ENCODE assay signal across 8 mouse cellular contexts in genomic region chr13:14670342-14670741, GRCm38 (mm10). TPM values are rescaled to one million over a fixed set of nuclear protein-coding genes. Genes with fewer than 3 reads are reported as not detected.
DNase-seq lines count a peak whose midpoint lies in the region; ATAC-seq and TF ChIP-seq lines count a peak whose summit lies in the region.

No protein-coding gene starts in this region.

- DNase-seq in heart, postnatal 4 days, result peak; percentile 32
- DNase-seq in heart, postnatal 25 days (ENCODE audit: low spot score), result no peak
- peak; percentile 17 for DNase-seq in CH12.LX (ENCODE audit: extremely low read depth)
- DNase-seq in layer of hippocampus, adult 9-11 months, result peak; percentile 7
- peak; percentile 53 to 61 for DNase-seq in right cerebral cortex, postnatal 10 days (ENCODE audit: low spot score in 2 of 2)
- DNase-seq in thymus, postnatal 36 days, result no peak

- TF ChIP-seq CTCF in CH12.LX (conservative IDR thresholded peaks at IDR 0.05 in 1 of 2, IDR thresholded peaks at IDR 0.05 in 1 of 2; ENCODE audit: low read depth in 2 of 2, low read length in 2 of 2), result peak; percentile 24 to 65; a peak in 3 of 4 replicates
- TF ChIP-seq CTCF in cortical plate, adult 2 months (IDR thresholded peaks at IDR 0.05; ENCODE audit: extremely low read depth, insufficient read depth, low read length), result peak; percentile 37; the same call in 1 of the 2 replicates

- no peak for TF ChIP-seq POLR2A in CH12.LX (IDR thresholded peaks at IDR 0.05; ENCODE audit: low read depth, low read length)
- no peak for TF ChIP-seq POLR2A in cortical plate, adult 2 months (IDR thresholded peaks at IDR 0.05; ENCODE audit: extremely low read depth, insufficient read depth, low read length)

- intact Hi-C loops in heart, postnatal 25 days (cut with DNase I), result loop anchor here (5.0 kb wide), 1 partner anchor 1092 kb away; no protein-coding TSS in a partner anchor

- H3K9ac ChIP-seq in CH12.LX (ENCODE audit: insufficient read depth, low read depth), result no peak overlapping the region
- H3K9ac ChIP-seq in heart, embryonic 11.5 days (ENCODE audit: low read depth, low read length), result no peak overlapping the region

- no peak for TF ChIP-seq EP300 in CH12.LX (IDR thresholded peaks at IDR 0.05; ENCODE audit: low read length)

- dilution Hi-C loops in CH12.LX (cut with MboI; ENCODE audit: extremely low pct_ligation_motif_present, extremely low pct_unique_long_range_greater_than_20kb, low sequenced_read_pairs), result no loop called here

- no peaks in the 10 kb centered on the region for H3K27me3 ChIP-seq in CH12.LX (replicated peaks)
- H3K27me3 ChIP-seq in heart, embryonic 11.5 days (ENCODE audit: control insufficient read depth, insufficient read depth, low read length), result no peaks in the 10 kb centered on the region

- in situ Hi-C loops in CH12.LX (cut with MboI; ENCODE audit: low pct_ligation_motif_present, low pct_unique_long_range_greater_than_20kb, low sequenced_read_pairs), result loop anchor here (25.0 kb wide), 1 partner anchor 1092 kb away; no protein-coding TSS in a partner anchor

- H3K27ac ChIP-seq in CH12.LX (ENCODE audit: insufficient read depth, low read depth), result no peak overlapping the region
- no peak overlapping the region for H3K27ac ChIP-seq in cortical plate, adult 2 months (ENCODE audit: insufficient read depth, low read length)
- no peak overlapping the region for H3K27ac ChIP-seq in heart, embryonic 11.5 days (ENCODE audit: low read depth, low read length)

- H3K4me3 ChIP-seq in CH12.LX (replicated peaks in 1 of 3; ENCODE audit: low read depth in 2 of 3, low read length in 2 of 3, poor library complexity in 1 of 3), result no peak overlapping the region
- no peak overlapping the region for H3K4me3 ChIP-seq in cortical plate, adult 2 months (ENCODE audit: insufficient read depth, low read length)
- no peak overlapping the region for H3K4me3 ChIP-seq in heart, embryonic 11.5 days (ENCODE audit: low read depth, low read length)

- no peaks in the 10 kb centered on the region for H3K79me2 ChIP-seq in CH12.LX (replicated peaks; ENCODE audit: control insufficient read depth, extremely low read depth, insufficient read depth, poor library complexity, severe bottlenecking)

- ATAC-seq in heart, embryonic 11.5 days (replicated peaks; ENCODE audit: insufficient number of reproducible peaks, low FRiP score, low TSS enrichment), result no peak

- no peaks in the 10 kb centered on the region for H3K4me1 ChIP-seq in CH12.LX (ENCODE audit: control insufficient read depth in 1 of 2, insufficient read depth in 2 of 2)
- no peaks in the 10 kb centered on the region for H3K4me1 ChIP-seq in cortical plate, adult 2 months (ENCODE audit: control insufficient read depth, insufficient read depth, low read length)
- no peaks in the 10 kb centered on the region for H3K4me1 ChIP-seq in heart, embryonic 11.5 days (ENCODE audit: control insufficient read depth, insufficient read depth, low read length)

- WGBS in heart, embryonic 11.5 days (ENCODE audit: insufficient replicate concordance), result 34% methylated on average over 2 of the region's 2 CpGs

- peak; percentile 55 for TF ChIP-seq RAD21 in CH12.LX (IDR thresholded peaks at IDR 0.05; ENCODE audit: low read depth, low read length)

- H3K4me2 ChIP-seq in CH12.LX (ENCODE audit: insufficient read depth, low read depth, poor library complexity, severe bottlenecking), result no peak overlapping the region
- no peak overlapping the region for H3K4me2 ChIP-seq in heart, embryonic 11.5 days

- no peaks in the 10 kb centered on the region for H3K36me3 ChIP-seq in CH12.LX (replicated peaks in 1 of 2; ENCODE audit: control insufficient read depth in 1 of 2, insufficient read depth in 1 of 2, low read length in 1 of 2)
- no peaks in the 10 kb centered on the region for H3K36me3 ChIP-seq in heart, embryonic 11.5 days (ENCODE audit: control insufficient read depth, insufficient read depth, low read length)

- H3K9me3 ChIP-seq in CH12.LX (replicated peaks; ENCODE audit: low read length), result no peaks in the 10 kb centered on the region
- H3K9me3 ChIP-seq in heart, embryonic 11.5 days (replicated peaks; ENCODE audit: control insufficient read depth, low read length), result no peaks in the 10 kb centered on the region

TF ChIP-seq in CH12.LX, 34 proteins besides CTCF, POLR2A, EP300 and RAD21:
- TF ChIP-seq TBP (conservative IDR thresholded peaks at IDR 0.05; ENCODE audit: low read depth, low read length) (no peak), SMC3 (IDR thresholded peaks at IDR 0.05; ENCODE audit: low read depth, low read length) (peak; percentile 64)

RNA-seq across cellular contexts. Expression of gene AW209491, which starts 40.4 kb away (rescaled TPM):
- 10 to 100 TPM; 10.4 to 10.5 TPM for total RNA-seq in heart, postnatal 4 days (2021)
- 10 to 100 TPM in 1 of 2 experiments, 1 to 10 TPM in 1; 9.4 to 11.0 TPM for total RNA-seq in heart, postnatal 25 days (2021)
- total RNA-seq in CH12.LX (2012; rRNA removed) (13.6 and 13.7 TPM in 2 replicates), CH12.LX (2014; rRNA removed) (22.3 and 24.3 TPM in 2 replicates)
- polyA plus RNA-seq in CH12.LX (2012; ENCODE audit: insufficient read length, low read depth), result 18.8 and 20.9 TPM in 2 replicates
- 17.0 and 17.3 TPM in 2 replicates for polyA plus RNA-seq in cortical plate, adult 2 months (2012; rRNA removed)
- polyA plus RNA-seq in heart, embryonic 11.5 days (2014; fragmentation: Nextera tagmentation; extraction: Ambion mirVana), result 19.3 and 19.5 TPM in 2 replicates

RNA-seq across cellular contexts. Expression of gene Psma2, which starts 57.3 kb away (rescaled TPM):
- total RNA-seq in heart, postnatal 4 days (2021), result 10 to 100 TPM; 65.1 to 69.4 TPM
- total RNA-seq in heart, postnatal 25 days (2021), result 10 to 100 TPM; 50.5 to 52.2 TPM
- total RNA-seq in CH12.LX (2012; rRNA removed), result 134 and 159 TPM in 2 replicates
- 290 and 319 TPM in 2 replicates for total RNA-seq in CH12.LX (2014; rRNA removed)
- 184 and 206 TPM in 2 replicates for polyA plus RNA-seq in CH12.LX (2012; ENCODE audit: insufficient read length, low read depth)
- 62.5 and 69.9 TPM in 2 replicates for polyA plus RNA-seq in cortical plate, adult 2 months (2012; rRNA removed)
- polyA plus RNA-seq in heart, embryonic 11.5 days (2014; fragmentation: Nextera tagmentation; extraction: Ambion mirVana), result 169 and 175 TPM in 2 replicates

RNA-seq across cellular contexts. Expression of gene Mrpl32, which starts 57.4 kb away (rescaled TPM):
- total RNA-seq in heart, postnatal 4 days (2021), result 10 to 100 TPM; 46.5 to 48.5 TPM
- total RNA-seq in heart, postnatal 25 days (2021), result 10 to 100 TPM; 43.6 to 44.1 TPM
- total RNA-seq in CH12.LX (2012; rRNA removed) (48.7 and 67.1 TPM in 2 replicates), CH12.LX (2014; rRNA removed) (190 and 238 TPM in 2 replicates)
- 129 and 133 TPM in 2 replicates for polyA plus RNA-seq in CH12.LX (2012; ENCODE audit: insufficient read length, low read depth)
- polyA plus RNA-seq in cortical plate, adult 2 months (2012; rRNA removed), result 26.6 and 27.3 TPM in 2 replicates
- 104 and 110 TPM in 2 replicates for polyA plus RNA-seq in heart, embryonic 11.5 days (2014; fragmentation: Nextera tagmentation; extraction: Ambion mirVana)

Comparison
In these comparisons a context has a peak if more than half of its experiments do, and no peak if none do; other contexts are left out.
1. DNase-seq: peak in heart, postnatal 4 days (single experiment), CH12.LX (single experiment), layer of hippocampus, adult 9-11 months (single experiment) and right cerebral cortex, postnatal 10 days (2 of 2); none in heart, postnatal 25 days (single experiment) and thymus, postnatal 36 days (0 of 2).